Mouse (Mus musculus) hindbrain, embryonic 15.5 days (tissue): Measurements from ENCODE around the gene 4930402F06Rik. TPM values are rescaled to one million over a fixed set of nuclear protein-coding genes. Genes with fewer than 3 reads are reported as not detected.
A peak's percentile ranks its signal among the peaks of the same experiment; 100 is the strongest.

Experiments used
- ATAC-seq: fragments of 200-750 bp; cut with Nextera tagmentation; 2 replicates; pipeline ENCODE4 v1.8.0; 2017; ENCODE audit warnings: low read depth, moderate number of reproducible peaks, moderate TSS enrichment; ENCODE audit not compliant: low FRiP score
- H3K27ac ChIP-seq: fragments of 300-500 bp; sonication (generic); replicated peaks from 2 replicates; pipeline ENCODE4 v1.5.1; 2015; ENCODE audit warnings: mild to moderate bottlenecking, inconsistent platforms
- H3K27me3 ChIP-seq: fragments of 300-500 bp; sonication (generic); 2 replicates; pipeline ENCODE4 v1.6.1; 2015; ENCODE audit warnings: control low read depth, inconsistent platforms
- H3K36me3 ChIP-seq: fragments of 300-500 bp; sonication (generic); 2 replicates; pipeline ENCODE4 v1.6.1; 2015; ENCODE audit warnings: control low read depth, inconsistent platforms
- H3K4me1 ChIP-seq: fragments of 300-500 bp; sonication (generic); replicated peaks from 2 replicates; pipeline ENCODE4 v1.6.1; 2015; ENCODE audit warnings: control low read depth, inconsistent platforms
- H3K4me2 ChIP-seq: fragments of 300-500 bp; sonication (generic); 2 replicates; pipeline ENCODE4 v1.6.1; 2015; ENCODE audit warnings: moderate library complexity, mild to moderate bottlenecking, inconsistent platforms
- H3K4me3 ChIP-seq: fragments of 300-500 bp; sonication (generic); 2 replicates; pipeline ENCODE4 v1.5.1; 2015; ENCODE audit warnings: mild to moderate bottlenecking, inconsistent platforms
- H3K9ac ChIP-seq: fragments of 300-500 bp; sonication (generic); 2 replicates; pipeline ENCODE4 v1.6.1; 2015; ENCODE audit warnings: inconsistent platforms
- H3K9me3 ChIP-seq: fragments of 300-500 bp; sonication (generic); 2 replicates; pipeline ENCODE4 v1.6.1; 2016; ENCODE audit warnings: control low read depth, inconsistent platforms
- WGBS: fragments of 180-500 bp; shearing (Covaris S2); methylation state at CpG from one replicate; pipeline ENCODE4 v1.1.7; 2015; 5-methylcytosine and 5-hydroxymethylcytosine counted together
- polyA plus RNA-seq: library from polyadenylated mRNA; unstranded; fragments of >200 nt; fragmentation: Nextera tagmentation; extraction: Ambion mirVana; gene quantifications from 2 replicates; pipeline ENCODE4 v1.2.1, GENCODE M21; 2015

The 4930402F06Rik gene
- polyA plus RNA-seq, 1 experiment from 2014 or later = not detected

DNA sequence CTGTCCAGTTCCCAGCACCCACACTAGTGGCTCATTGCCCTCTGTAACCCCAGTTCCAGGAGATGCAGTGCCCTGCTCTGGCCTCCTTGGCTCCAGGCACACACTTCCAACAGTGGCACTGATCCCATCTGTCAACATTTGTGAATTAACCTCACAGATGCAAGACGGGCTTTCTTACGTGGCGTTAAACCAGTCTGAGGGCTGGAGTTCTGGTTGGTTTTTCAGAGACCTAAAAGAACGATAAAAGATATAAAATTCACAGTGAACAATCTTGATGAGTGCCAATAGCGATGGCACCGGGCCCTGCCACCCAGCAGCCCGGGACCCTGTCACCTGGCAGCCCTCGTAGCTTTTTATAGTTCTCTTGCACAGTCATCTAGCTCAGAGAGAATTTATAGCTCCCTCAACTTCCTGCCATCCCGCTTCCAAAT is 11.5 kb downstream of the 4930402F06Rik start:
- H3K4me2 ChIP-seq = no peak overlapping the region
- H3K36me3 ChIP-seq = no peaks in the 10 kb centered on the region
- H3K27me3 ChIP-seq = no peaks in the 10 kb centered on the region
- no peak overlapping the region for H3K9ac ChIP-seq
- no peak for ATAC-seq
- H3K4me1 ChIP-seq = no peaks in the 10 kb centered on the region
- H3K9me3 ChIP-seq = no peaks in the 10 kb centered on the region; the same call in 1 of the 2 replicates
- no peak overlapping the region for H3K27ac ChIP-seq
- WGBS = 81% methylated on average over 9 of the region's 9 CpGs
- no peak overlapping the region for H3K4me3 ChIP-seq

- H3K36me3 ChIP-seq = no peaks in the 10 kb centered on the region
- no peak overlapping the region for H3K4me3 ChIP-seq
- H3K9ac ChIP-seq = no peak overlapping the region
- 74% methylated on average over 9 of the region's 9 CpGs for WGBS
- H3K27me3 ChIP-seq = no peaks in the 10 kb centered on the region
- ATAC-seq = no peak
- no peaks in the 10 kb centered on the region for H3K9me3 ChIP-seq
- no peaks in the 10 kb centered on the region for H3K4me1 ChIP-seq
- H3K27ac ChIP-seq = no peak overlapping the region
- H3K4me2 ChIP-seq = no peak overlapping the region
Observed at GRCm38 (mm10) chr2:35379306-35379705, 17.7 kb downstream of the 4930402F06Rik start.

DNA sequence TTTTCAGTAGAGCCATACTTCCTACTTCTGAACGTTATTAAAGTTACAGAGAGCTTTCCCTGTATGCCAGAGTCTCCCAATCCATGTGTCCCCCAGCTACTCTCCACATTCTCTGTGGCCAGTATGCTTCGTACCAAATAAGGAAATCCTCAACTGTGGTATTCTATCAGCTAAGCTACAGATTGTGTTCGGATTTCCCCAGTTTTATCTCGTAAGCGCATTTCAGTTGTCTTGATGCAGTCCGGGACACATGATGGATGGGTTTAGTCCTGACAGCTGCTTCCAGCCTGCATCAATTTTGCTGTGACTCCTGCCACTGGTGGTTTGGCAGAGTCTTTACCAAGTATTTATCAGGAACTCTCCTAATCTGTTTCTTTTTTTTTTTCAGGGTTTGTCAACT is 19.4 kb downstream of the 4930402F06Rik start:
- H3K9ac ChIP-seq = no peak overlapping the region
- no peak for ATAC-seq
- H3K4me2 ChIP-seq = no peak overlapping the region
- WGBS = 76% methylated on average over 6 of the region's 6 CpGs
- no peaks in the 10 kb centered on the region for H3K27me3 ChIP-seq
- H3K36me3 ChIP-seq = no peaks in the 10 kb centered on the region
- no peaks in the 10 kb centered on the region for H3K9me3 ChIP-seq
- H3K27ac ChIP-seq = no peak overlapping the region
- no peaks in the 10 kb centered on the region for H3K4me1 ChIP-seq
- no peak overlapping the region for H3K4me3 ChIP-seq

DNA sequence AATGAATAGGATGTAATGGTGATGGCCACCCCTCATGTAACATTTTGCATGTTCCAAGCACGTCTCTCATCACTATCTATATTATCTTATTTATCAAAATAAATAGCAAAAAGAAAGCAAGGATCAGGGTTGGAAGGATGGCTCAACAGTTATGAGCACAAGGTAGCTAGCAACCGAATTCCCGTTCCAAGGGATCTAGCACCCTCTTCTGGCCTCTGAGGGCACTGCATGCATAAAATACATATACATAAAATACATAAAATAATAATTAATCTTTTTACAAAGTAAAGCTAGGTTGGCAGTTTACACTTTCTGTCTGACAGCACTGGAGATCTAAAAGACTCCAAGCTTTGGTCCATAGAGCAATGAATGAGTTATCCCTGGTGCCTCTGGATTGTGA is 24.0 kb downstream of the 4930402F06Rik start:
- 15% methylated on average over 3 of the region's 3 CpGs for WGBS
- Histone ChIP-seq H3K4me2 (no peak overlapping the region), H3K4me1 (no peaks in the 10 kb centered on the region), H3K9ac (no peak overlapping the region), H3K27ac (no peak overlapping the region), H3K27me3 (no peaks in the 10 kb centered on the region), H3K36me3 (no peaks in the 10 kb centered on the region), H3K4me3 (no peak overlapping the region), H3K9me3 (no peaks in the 10 kb centered on the region)
- ATAC-seq = no peak

DNA sequence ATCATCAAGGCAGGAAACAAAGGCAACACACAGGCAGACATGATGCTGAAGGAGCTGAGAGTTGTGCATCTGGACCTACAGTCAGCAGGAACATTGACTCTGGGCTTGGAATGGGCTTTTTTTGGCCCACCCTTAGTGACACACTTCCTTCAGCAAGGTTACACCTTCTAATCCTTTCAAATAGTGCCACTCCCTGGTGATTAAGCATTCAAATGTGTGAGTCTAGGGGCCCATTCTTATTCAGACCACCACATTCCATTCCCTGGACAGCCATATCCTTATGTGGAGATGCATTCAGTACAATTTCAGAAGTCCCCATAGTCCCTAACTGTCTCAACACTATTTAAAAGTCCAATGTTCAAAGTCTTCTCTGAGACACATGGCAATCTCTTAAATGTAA is 26.3 kb downstream of the 4930402F06Rik start:
- H3K9ac ChIP-seq = no peak overlapping the region
- no peaks in the 10 kb centered on the region for H3K27me3 ChIP-seq
- H3K4me3 ChIP-seq = no peak overlapping the region
- H3K9me3 ChIP-seq = no peaks in the 10 kb centered on the region
- H3K36me3 ChIP-seq = no peaks in the 10 kb centered on the region
- H3K4me1 ChIP-seq = no peaks in the 10 kb centered on the region
- H3K4me2 ChIP-seq = no peak overlapping the region
- no peak for ATAC-seq
- H3K27ac ChIP-seq = no peak overlapping the region

GRCm38 (mm10) chr2:35367629-35368028 is 29.3 kb downstream of the 4930402F06Rik start, which contains the start of gene 4930568D16Rik:
TSS of gene 4930568D16Rik (minus strand) at chr2:35367729.
- no peaks in the 10 kb centered on the region for H3K9me3 ChIP-seq
- no peak within 1 kb of the TSS for H3K27ac ChIP-seq
- no peak within 1 kb of the TSS for H3K4me2 ChIP-seq
- H3K4me1 ChIP-seq = no peaks in the 10 kb centered on the region
- H3K9ac ChIP-seq = no peak within 1 kb of the TSS
- 87% methylated on average over 2 of the region's 2 CpGs for WGBS
- no peak within 1 kb of the TSS for H3K4me3 ChIP-seq
- no peaks in the 10 kb centered on the region for H3K27me3 ChIP-seq
- no peaks in the 10 kb centered on the region for H3K36me3 ChIP-seq
- ATAC-seq = no peak

GRCm38 (mm10) chr2:35349184-35349583 is 47.8 kb downstream of the 4930402F06Rik start:
- Histone ChIP-seq H3K27me3 (no peaks in the 10 kb centered on the region), H3K36me3 (no peaks in the 10 kb centered on the region), H3K4me3 (no peak overlapping the region), H3K4me1 (no peaks in the 10 kb centered on the region), H3K27ac (no peak overlapping the region), H3K9me3 (no peaks in the 10 kb centered on the region), H3K4me2 (no peak overlapping the region), H3K9ac (no peak overlapping the region)
- WGBS = 58% methylated on average over 5 of the region's 5 CpGs
- no peak for ATAC-seq

- 78% methylated on average over 2 of the region's 2 CpGs for WGBS
- Histone ChIP-seq H3K27ac (no peak overlapping the region), H3K4me3 (no peak overlapping the region), H3K9me3 (no peaks in the 10 kb centered on the region), H3K4me1 (no peaks in the 10 kb centered on the region), H3K36me3 (no peaks in the 10 kb centered on the region), H3K9ac (no peak overlapping the region), H3K4me2 (no peak overlapping the region), H3K27me3 (no peaks in the 10 kb centered on the region)
- no peak for ATAC-seq
Observed at GRCm38 (mm10) chr2:35345984-35346383, 51.0 kb downstream of the 4930402F06Rik start.

GRCm38 (mm10) chr2:35342605-35343004 is 54.4 kb downstream of the 4930402F06Rik start:
- Histone ChIP-seq H3K27ac (no peak overlapping the region), H3K9me3 (no peaks in the 10 kb centered on the region), H3K27me3 (no peaks in the 10 kb centered on the region), H3K4me1 (no peaks in the 10 kb centered on the region), H3K4me3 (no peak overlapping the region), H3K9ac (no peak overlapping the region), H3K4me2 (no peak overlapping the region), H3K36me3 (no peaks in the 10 kb centered on the region)
- 77% methylated on average over 3 of the region's 3 CpGs for WGBS
- no peak for ATAC-seq

- H3K27me3 ChIP-seq = no peaks in the 10 kb centered on the region; the same call in 1 of the 2 replicates
- H3K4me1 ChIP-seq = peaks cover 19% of the 10 kb centered on the region
- H3K36me3 ChIP-seq = no peaks in the 10 kb centered on the region
- H3K27ac ChIP-seq = no peak overlapping the region
- whole genome bisulfite sequencing = 83% methylated on average over 6 of the region's 6 CpGs
- H3K9ac ChIP-seq = no peak overlapping the region
- H3K4me2 ChIP-seq = no peak overlapping the region
- ATAC-seq = no peak
- H3K9me3 ChIP-seq = no peaks in the 10 kb centered on the region
- no peak overlapping the region for H3K4me3 ChIP-seq
Observed at GRCm38 (mm10) chr2:35338707-35339106, 58.3 kb downstream of the 4930402F06Rik start.

DNA sequence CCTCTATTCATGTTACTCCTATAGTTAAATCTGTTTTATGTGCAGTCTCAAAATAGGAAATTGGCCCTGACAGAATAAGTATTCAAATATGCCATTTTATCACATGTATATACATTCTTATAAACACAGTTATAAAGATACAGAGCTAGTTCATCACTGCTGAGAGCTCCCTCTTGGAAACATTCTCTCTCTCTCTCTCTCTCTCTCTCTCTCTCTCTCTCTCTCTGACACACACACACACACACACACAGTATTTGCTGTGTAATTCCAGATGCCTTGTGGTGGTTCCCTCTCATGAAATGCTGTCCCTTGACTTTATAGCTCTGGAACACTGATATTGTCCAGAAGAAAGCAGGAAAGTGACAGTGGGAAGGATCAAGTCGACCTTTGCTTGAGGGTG is 58.9 kb downstream of the 4930402F06Rik start:
- Histone ChIP-seq H3K4me3 (no peak overlapping the region), H3K9me3 (no peaks in the 10 kb centered on the region), H3K27ac (no peak overlapping the region), H3K36me3 (no peaks in the 10 kb centered on the region), H3K27me3 (no peaks in the 10 kb centered on the region; the same call in 1 of the 2 replicates), H3K4me2 (no peak overlapping the region), H3K9ac (no peak overlapping the region), H3K4me1 (peaks cover 19% of the 10 kb centered on the region)
- WGBS = 79% methylated on average over 1 of the region's 1 CpGs
- ATAC-seq = no peak

GRCm38 (mm10) chr2:35337419-35337818 is 59.6 kb downstream of the 4930402F06Rik start:
- Histone ChIP-seq H3K4me2 (peak overlapping the region; percentile 81), H3K9ac (peak overlapping the region; percentile 52), H3K4me3 (peak overlapping the region; percentile 62), H3K9me3 (no peaks in the 10 kb centered on the region), H3K36me3 (no peaks in the 10 kb centered on the region), H3K27me3 (no peaks in the 10 kb centered on the region; the same call in 1 of the 2 replicates), H3K4me1 (peaks cover 19% of the 10 kb centered on the region), H3K27ac (peak overlapping the region; percentile 77)
- no peak for ATAC-seq
- 40% methylated on average over 10 of the region's 10 CpGs for WGBS
